ENCODE assay signal across 8 mouse cellular contexts in the genomic region with DNA sequence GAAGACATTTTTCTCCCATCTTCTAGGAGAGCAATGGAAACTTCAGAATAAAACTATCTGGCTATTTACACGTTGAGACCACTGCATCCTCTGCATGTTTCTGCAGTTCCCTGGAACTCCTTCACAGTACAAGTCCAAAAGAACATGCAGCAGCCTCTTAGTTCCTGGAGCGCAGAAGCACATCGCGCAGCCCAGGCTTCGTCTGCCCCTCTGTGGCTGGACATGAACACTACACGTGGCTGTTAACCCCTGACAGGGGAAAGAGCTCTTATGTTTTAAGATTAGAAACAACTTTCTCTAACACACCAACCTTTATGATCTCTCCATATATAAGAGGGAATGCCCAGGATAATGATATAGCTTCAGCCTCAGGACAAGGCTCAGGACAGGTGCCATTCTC.
DNase-seq lines count a peak whose midpoint lies in the region; ATAC-seq lines count a peak whose summit lies in the region.

No protein-coding gene starts in this region.

- no peaks in the 10 kb centered on the region for H3K9me3 ChIP-seq in limb, embryonic 11.5 days (ENCODE audit: control insufficient read depth, low read length)
- H3K9me3 ChIP-seq in limb, embryonic 10.5 days (replicated peaks): no peaks in the 10 kb centered on the region
- no peaks in the 10 kb centered on the region for H3K9me3 ChIP-seq in forebrain, embryonic 16.5 days (ENCODE audit: control insufficient read depth, low read length)

- peak; percentile 51 for DNase-seq in limb, embryonic 11.5 days (ENCODE audit: low spot score)
- DNase-seq in limb, embryonic 10.5 days (ENCODE audit: low spot score): no peak
- peak; percentile 58 to 63 for DNase-seq in cerebellum, adult 18-20 months
- DNase-seq in left cerebral cortex, postnatal 14 days (ENCODE audit: low spot score in 2 of 2): peak; percentile 22 to 52
- DNase-seq in right cerebral cortex, postnatal 10 days (ENCODE audit: low spot score in 2 of 2): peak; percentile 41 to 66
- DNase-seq in spleen, postnatal 10 days (ENCODE audit: low spot score in 2 of 2): no peak
- DNase-seq in heart, adult 8-10 months (ENCODE audit: low spot score): no peak

- no peaks in the 10 kb centered on the region for H3K36me3 ChIP-seq in limb, embryonic 11.5 days (ENCODE audit: control insufficient read depth, insufficient read depth, low read length)
- no peaks in the 10 kb centered on the region for H3K36me3 ChIP-seq in limb, embryonic 10.5 days
- no peaks in the 10 kb centered on the region for H3K36me3 ChIP-seq in forebrain, embryonic 16.5 days (ENCODE audit: control insufficient read depth, insufficient read depth)

- H3K27ac ChIP-seq in limb, embryonic 11.5 days (replicated peaks; ENCODE audit: low read depth, low read length): no peak overlapping the region
- H3K27ac ChIP-seq in limb, embryonic 10.5 days: no peak overlapping the region
- H3K27ac ChIP-seq in forebrain, embryonic 16.5 days (ENCODE audit: low read length): no peak overlapping the region

- no peak for ATAC-seq in limb, embryonic 11.5 days (ENCODE audit: insufficient number of reproducible peaks, low FRiP score, low TSS enrichment, low read depth)
- peak; percentile 87 for ATAC-seq in forebrain, embryonic 16.5 days

- H3K27me3 ChIP-seq in limb, embryonic 11.5 days (ENCODE audit: control insufficient read depth, insufficient read depth, low read length): no peaks in the 10 kb centered on the region
- no peaks in the 10 kb centered on the region for H3K27me3 ChIP-seq in limb, embryonic 10.5 days (ENCODE audit: low read depth, poor library complexity, severe bottlenecking)
- no peaks in the 10 kb centered on the region for H3K27me3 ChIP-seq in forebrain, embryonic 16.5 days (replicated peaks; ENCODE audit: control insufficient read depth, insufficient read depth, low read length)

- no peak overlapping the region for H3K4me3 ChIP-seq in limb, embryonic 11.5 days (ENCODE audit: low read depth, low read length)
- no peak overlapping the region for H3K4me3 ChIP-seq in limb, embryonic 10.5 days
- no peak overlapping the region for H3K4me3 ChIP-seq in forebrain, embryonic 16.5 days (replicated peaks; ENCODE audit: low read length)

- intact Hi-C loops in left cerebral cortex, postnatal 14 days (cut with DNase I): loop anchor here (1.0 kb wide), 1 partner anchor 410 kb away; no protein-coding TSS in a partner anchor

- 30% methylated on average over 6 of the region's 6 CpGs for WGBS in limb, embryonic 11.5 days
- 25% methylated on average over 6 of the region's 6 CpGs for whole genome bisulfite sequencing in limb, embryonic 10.5 days
- 23% methylated on average over 6 of the region's 6 CpGs for WGBS in forebrain, embryonic 16.5 days

- H3K9ac ChIP-seq in limb, embryonic 11.5 days (ENCODE audit: low read length): no peak overlapping the region
- no peak overlapping the region for H3K9ac ChIP-seq in forebrain, embryonic 16.5 days (replicated peaks; ENCODE audit: low read depth, low read length)

- no peaks in the 10 kb centered on the region for H3K4me1 ChIP-seq in limb, embryonic 11.5 days (ENCODE audit: control insufficient read depth, insufficient read depth, low read length)
- H3K4me1 ChIP-seq in limb, embryonic 10.5 days: no peaks in the 10 kb centered on the region
- H3K4me1 ChIP-seq in forebrain, embryonic 16.5 days (replicated peaks; ENCODE audit: control insufficient read depth, insufficient read depth, low read length): no peaks in the 10 kb centered on the region

- H3K4me2 ChIP-seq in limb, embryonic 11.5 days (ENCODE audit: low read depth, severe bottlenecking): no peak overlapping the region
- no peak overlapping the region for H3K4me2 ChIP-seq in forebrain, embryonic 16.5 days (ENCODE audit: low read length)

Comparison
In these comparisons a context has a peak if more than half of its experiments do, and no peak if none do; other contexts are left out.
1. DNase-seq: peak in limb, embryonic 11.5 days (single experiment), cerebellum, adult 18-20 months (2 of 2), left cerebral cortex, postnatal 14 days (2 of 2) and right cerebral cortex, postnatal 10 days (2 of 2); none in limb, embryonic 10.5 days (single experiment), spleen, postnatal 10 days (0 of 2) and heart, adult 8-10 months (single experiment).